Mouse (Mus musculus) E14TG2a.4 (cell line): Measurements from ENCODE around the gene Gpr157.

Source experiments
- H3K27me3 ChIP-seq: 2 replicates; pipeline ENCODE4 v1.6.1; 2014; ENCODE audit warnings: low read length, control low read depth; ENCODE audit not compliant: insufficient read depth
- H3K36me3 ChIP-seq: 2 replicates; pipeline ENCODE4 v1.6.1; 2014; ENCODE audit warnings: low read length, control low read depth; ENCODE audit not compliant: insufficient read depth
- H3K4me1 ChIP-seq: replicated peaks from 2 replicates; pipeline ENCODE4 v1.6.1; 2014; ENCODE audit warnings: low read depth, low read length, control low read depth
- H3K4me3 ChIP-seq: replicated peaks from 2 replicates; pipeline ENCODE4 v1.5.1; 2014; ENCODE audit warnings: mild to moderate bottlenecking, low read length
- H3K9me3 ChIP-seq: 2 replicates; pipeline ENCODE4 v1.6.1; 2014; ENCODE audit warnings: low read length, control low read depth
- CTCF ChIP-seq: conservative IDR thresholded peaks from 2 replicates; pipeline ENCODE4 v1.5.1; 2014; ENCODE audit warnings: low read length
- NANOG ChIP-seq: IDR thresholded peaks from 2 replicates; pipeline ENCODE4 v1.6.1; 2014; ENCODE audit warnings: borderline replicate concordance, low read length, mixed read lengths
- POU5F1 ChIP-seq: IDR thresholded peaks from 2 replicates; pipeline ENCODE4 v1.6.1; 2014; ENCODE audit warnings: low read length, borderline replicate concordance

The Gpr157 gene

GRCm38 (mm10) chr4:150112867-150113266 is 25.7 kb downstream of the Gpr157 start:
- no peaks in the 10 kb centered on the region for H3K36me3 ChIP-seq
- TF ChIP-seq NANOG (no peak), POU5F1 (no peak), CTCF (peak; percentile 64)
- H3K9me3 ChIP-seq: no peaks in the 10 kb centered on the region

DNA sequence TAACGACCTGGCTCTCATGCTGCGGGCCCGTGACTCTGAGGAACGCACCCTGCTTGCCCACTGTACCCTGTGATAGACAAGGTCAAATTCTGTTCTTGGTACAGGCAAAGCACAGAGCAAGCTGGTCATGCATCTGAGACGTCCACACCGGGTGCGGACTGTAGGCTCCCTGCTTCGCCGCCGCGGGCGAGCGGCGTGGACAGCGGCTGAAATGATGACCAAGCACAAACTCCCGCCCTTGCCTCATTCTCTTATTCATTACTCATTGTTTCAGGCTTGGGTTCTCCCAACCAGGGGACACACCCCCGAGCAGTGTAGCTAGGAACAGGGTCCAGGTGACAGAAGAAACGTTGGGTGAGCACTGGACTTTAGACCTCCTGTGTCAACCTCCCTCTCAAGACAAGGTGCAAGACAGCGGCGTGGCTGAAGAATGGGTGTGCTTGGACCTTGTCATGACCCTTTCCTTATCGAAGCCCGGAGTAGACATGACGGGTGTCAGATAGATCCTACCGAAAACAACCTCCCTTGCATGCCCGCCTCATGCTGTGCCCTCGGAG is 27.4 kb downstream of the Gpr157 start:
- TF ChIP-seq CTCF: no peak
- TF ChIP-seq POU5F1: no peak
- TF ChIP-seq NANOG: no peak
- H3K4me3 ChIP-seq: no peak overlapping the region; the same call in 1 of the 2 replicates
- H3K36me3 ChIP-seq: no peaks in the 10 kb centered on the region
- H3K9me3 ChIP-seq: no peaks in the 10 kb centered on the region
- peaks cover 10% of the 10 kb centered on the region for H3K27me3 ChIP-seq
- peaks cover 18% of the 10 kb centered on the region for H3K4me1 ChIP-seq

More at GRCm38 (mm10) chr4:150112867-150113266, 25.7 kb downstream of the Gpr157 start:
- Histone ChIP-seq H3K4me3 (no peak overlapping the region), H3K27me3 (peaks cover 10% of the 10 kb centered on the region), H3K4me1 (peaks cover 10% of the 10 kb centered on the region)

DNA sequence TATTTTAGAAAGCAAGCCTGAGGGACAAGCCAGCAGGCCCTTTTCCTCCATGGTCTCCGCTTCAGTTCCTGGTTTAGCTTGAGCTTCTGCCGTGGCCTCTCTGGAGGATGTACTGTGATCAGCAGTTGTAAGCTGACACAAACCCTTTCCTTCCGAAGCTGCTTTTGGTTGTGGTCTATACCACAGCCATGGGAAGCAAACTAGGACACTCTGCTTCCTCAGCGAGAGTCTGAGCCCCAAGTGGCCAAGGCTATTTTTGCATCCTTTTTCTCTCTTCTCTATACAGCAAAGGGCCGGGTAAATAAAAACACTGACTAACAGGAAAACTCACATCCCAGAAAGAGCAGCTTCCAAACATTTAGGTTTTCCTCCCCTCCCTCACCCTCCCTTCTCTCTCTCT is 30.1 kb downstream of the Gpr157 start:
- no peak for TF ChIP-seq NANOG
- TF ChIP-seq POU5F1: no peak
- TF ChIP-seq CTCF: no peak
- Histone ChIP-seq H3K4me3 (no peak overlapping the region), H3K27me3 (peaks cover 14% of the 10 kb centered on the region), H3K4me1 (peaks cover 33% of the 10 kb centered on the region), H3K36me3 (no peaks in the 10 kb centered on the region), H3K9me3 (peaks cover 4% of the 10 kb centered on the region)

GRCm38 (mm10) chr4:150118163-150118562 is 31.0 kb downstream of the Gpr157 start:
- TF ChIP-seq NANOG (no peak), CTCF (peak; percentile 66)
- Histone ChIP-seq H3K4me3 (no peak overlapping the region), H3K9me3 (peaks cover 4% of the 10 kb centered on the region), H3K4me1 (peaks cover 33% of the 10 kb centered on the region), H3K36me3 (no peaks in the 10 kb centered on the region), H3K27me3 (peaks cover 14% of the 10 kb centered on the region)

DNA sequence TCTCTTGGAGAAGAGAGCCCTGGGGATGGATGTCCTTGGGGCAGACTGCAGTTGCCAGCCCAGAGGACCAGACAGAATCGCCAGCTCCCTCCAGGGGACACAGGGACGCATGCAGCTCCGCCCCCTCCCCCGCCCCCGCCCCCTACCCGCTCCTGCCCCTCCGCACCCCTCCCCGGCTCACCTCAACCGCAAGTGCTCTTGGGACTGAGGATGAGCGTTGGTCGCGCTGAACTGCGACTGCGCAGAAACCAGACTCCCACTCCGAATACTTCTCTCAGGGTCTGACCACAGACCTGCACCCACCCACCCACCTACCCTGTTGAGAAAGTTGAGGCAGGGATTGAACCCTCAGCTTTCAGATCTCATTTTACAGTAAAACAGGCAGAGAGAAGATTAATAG is 31.9 kb downstream of the Gpr157 start, which contains the start of gene Slc2a5:
TSS of gene Slc2a5 (plus strand) at position 229 of the 400 bp plus-strand sequence.
- TF ChIP-seq NANOG (no peak), CTCF (no peak), POU5F1 (no peak)
- peaks cover 11% of the 10 kb centered on the region for H3K27me3 ChIP-seq
- H3K9me3 ChIP-seq: peaks cover 4% of the 10 kb centered on the region
- H3K4me3 ChIP-seq: peak within 1 kb of the TSS; percentile 67
- H3K4me1 ChIP-seq: peaks cover 33% of the 10 kb centered on the region
- no peaks in the 10 kb centered on the region for H3K36me3 ChIP-seq

DNA sequence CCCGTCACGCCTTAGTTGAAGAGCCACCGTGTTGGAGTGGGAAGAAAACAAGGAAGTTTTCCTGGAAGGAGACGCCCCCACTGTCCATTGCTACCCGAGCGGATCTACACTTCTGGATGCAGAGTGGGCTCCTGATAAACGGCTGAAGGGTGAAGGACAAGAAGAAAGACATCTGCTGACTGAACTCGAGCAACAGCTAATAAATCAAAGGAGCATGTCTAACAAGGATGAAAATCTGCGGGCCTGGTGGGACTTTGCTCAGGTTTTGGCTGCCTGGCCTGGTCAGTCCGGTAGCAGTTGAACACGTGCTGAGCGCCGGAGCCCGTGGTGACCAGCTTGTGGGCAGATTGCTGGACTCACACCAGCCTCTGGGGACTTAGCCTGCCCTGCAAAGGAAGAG is 32.5 kb downstream of the Gpr157 start:
- Histone ChIP-seq H3K27me3 (peaks cover 11% of the 10 kb centered on the region), H3K4me3 (peak overlapping the region; percentile 67), H3K9me3 (peaks cover 4% of the 10 kb centered on the region), H3K4me1 (peaks cover 28% of the 10 kb centered on the region), H3K36me3 (no peaks in the 10 kb centered on the region)
- no peak for TF ChIP-seq NANOG
- no peak for TF ChIP-seq POU5F1
- TF ChIP-seq CTCF: no peak

DNA sequence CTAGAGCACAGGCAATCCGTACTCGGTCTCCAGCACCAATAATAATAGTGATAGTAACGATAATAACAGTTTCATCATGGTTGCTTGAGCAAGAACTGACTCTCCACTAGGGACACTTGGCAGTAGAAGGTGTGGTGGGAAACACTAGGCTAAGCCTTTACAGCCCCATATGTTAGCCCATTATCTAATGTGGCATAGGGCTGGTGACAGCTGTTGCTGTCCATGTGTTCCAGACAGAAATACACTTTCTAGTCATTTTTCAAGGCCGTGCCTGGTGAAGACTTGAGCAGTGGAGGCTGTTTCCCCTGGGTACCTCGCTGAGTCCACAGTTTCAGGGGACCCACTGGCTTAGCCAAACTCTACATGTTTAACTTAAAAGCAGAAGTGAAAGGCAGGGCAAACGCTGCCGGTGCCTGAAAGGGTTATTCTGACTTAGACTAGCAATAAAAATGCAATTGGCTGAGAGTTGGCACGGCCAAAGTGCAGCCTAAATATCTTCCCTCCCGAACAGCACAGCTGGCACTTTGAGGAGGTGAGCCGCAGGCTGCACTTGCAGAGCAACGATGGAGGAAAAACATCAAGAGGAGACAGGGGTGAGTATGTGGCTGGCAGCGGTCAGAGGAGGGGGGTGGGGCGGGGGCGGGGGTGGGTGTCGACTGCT is 33.1 kb downstream of the Gpr157 start:
- Histone ChIP-seq H3K9me3 (peaks cover 4% of the 10 kb centered on the region), H3K36me3 (no peaks in the 10 kb centered on the region), H3K4me1 (peaks cover 24% of the 10 kb centered on the region), H3K4me3 (peak overlapping the region; percentile 67), H3K27me3 (peaks cover 7% of the 10 kb centered on the region; the same call in 1 of the 2 replicates)
- TF ChIP-seq POU5F1 (no peak), NANOG (no peak)

- Histone ChIP-seq H3K4me3 (no peak overlapping the region), H3K9me3 (peaks cover 4% of the 10 kb centered on the region), H3K4me1 (peaks cover 24% of the 10 kb centered on the region), H3K36me3 (no peaks in the 10 kb centered on the region), H3K27me3 (0 out of 2 replicates have a peak, but pooled peaks cover 4% of the 10 kb centered on the region)
- TF ChIP-seq CTCF (no peak), NANOG (no peak), POU5F1 (no peak)
These were observed 34.3 kb downstream of the Gpr157 start for GRCm38 (mm10) chr4:150121430-150121829.

DNA sequence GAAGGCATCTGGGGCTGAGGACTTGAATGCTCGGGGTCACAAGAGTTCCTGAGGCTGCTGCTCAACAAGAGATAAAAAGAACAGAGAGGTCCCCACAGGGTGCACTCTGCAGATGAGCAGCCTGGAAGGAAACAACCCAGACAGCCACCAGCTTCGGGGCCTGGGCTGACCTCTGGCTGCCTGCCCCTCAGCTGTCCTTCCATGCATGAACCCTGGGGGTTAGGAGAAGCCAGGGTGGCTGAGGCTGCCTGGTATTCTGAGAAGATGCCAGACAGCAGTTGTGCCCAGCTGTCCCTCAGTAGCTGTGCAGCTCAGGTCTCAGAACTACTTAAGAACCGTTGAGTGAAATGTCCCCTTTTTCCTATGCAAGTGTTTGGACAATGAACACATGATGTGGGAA is 35.3 kb downstream of the Gpr157 start:
- TF ChIP-seq POU5F1 (no peak), NANOG (no peak), CTCF (no peak)
- H3K4me3 ChIP-seq: no peak overlapping the region
- H3K27me3 ChIP-seq: 0 out of 2 replicates have a peak, but pooled peaks cover 4% of the 10 kb centered on the region
- peaks cover 4% of the 10 kb centered on the region for H3K9me3 ChIP-seq
- no peaks in the 10 kb centered on the region for H3K36me3 ChIP-seq
- peaks cover 24% of the 10 kb centered on the region for H3K4me1 ChIP-seq
